Mouse (Mus musculus) megakaryocyte, embryonic 14.5 days (primary cell): ENCODE results near the gene Hsd17b1.

Experiments used
- FLI1 ChIP-seq: IDR thresholded peaks from 2 replicates; pipeline ENCODE4 v1.6.1; 2012; ENCODE audit warnings: low read length, inconsistent platforms, mixed read lengths
- GATA1 ChIP-seq: IDR thresholded peaks from 3 replicates; pipeline ENCODE4 v1.6.1; 2012; ENCODE audit warnings: mixed read lengths, low read length, inconsistent platforms, borderline replicate concordance

DNA sequence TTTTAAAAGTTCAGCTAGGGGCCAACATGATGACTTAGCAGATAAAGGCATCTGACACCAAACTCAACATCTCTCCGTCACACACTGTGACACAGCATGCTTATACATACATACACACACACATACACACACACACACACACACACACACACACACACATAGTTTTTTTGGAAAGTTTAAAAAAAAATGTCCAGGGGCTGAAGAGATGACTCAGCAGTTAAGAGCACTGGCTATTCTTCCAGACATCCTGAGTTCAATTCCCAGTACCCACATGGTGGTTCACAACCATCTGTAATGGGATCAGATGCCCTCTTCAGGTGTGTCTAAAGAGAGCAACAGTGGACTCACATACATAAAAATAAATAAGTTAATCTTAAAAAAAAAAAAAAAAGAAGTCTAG lies 46.7 kb upstream of the Hsd17b1 start:
- TF ChIP-seq GATA1 = no peak
- TF ChIP-seq FLI1 = no peak
